Mouse (Mus musculus): Measurements from ENCODE around the gene Eme1.

Eme1 gene

DNA sequence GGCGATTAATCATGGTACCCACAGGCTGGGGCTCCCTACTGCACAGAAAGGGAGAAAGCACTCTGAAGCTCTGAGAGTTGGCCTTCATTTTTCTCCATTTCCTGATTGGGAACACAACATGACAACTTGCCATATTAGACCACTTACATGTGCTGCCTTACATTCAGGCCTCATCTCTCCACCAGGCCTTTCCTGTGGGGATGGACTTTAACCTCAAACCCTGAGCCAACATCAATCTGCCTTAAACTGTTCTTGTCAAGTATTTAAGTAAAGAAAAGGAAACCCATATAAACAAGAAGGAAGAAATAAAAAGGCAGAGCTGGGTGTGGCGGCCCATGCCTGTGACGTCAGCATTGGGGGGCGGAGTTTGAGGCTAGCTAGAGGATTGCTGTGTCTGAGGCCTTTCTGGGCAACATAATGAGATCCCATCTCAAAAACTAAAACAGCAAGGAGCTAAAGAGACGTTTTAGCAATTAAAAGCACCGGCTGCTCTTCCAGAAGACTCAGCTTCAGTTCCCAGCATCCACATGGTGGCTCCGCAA lies 57.4 kb downstream of the Eme1 start:
- peak in 1 of 2 experiments; percentile 65 for DNase-seq

All from kidney, postnatal 36 days (tissue).